Mouse (Mus musculus) liver, embryonic 11.5 days (tissue): ENCODE measurements around the gene Cpsf2. TPM values are rescaled to one million over a fixed set of nuclear protein-coding genes. Genes with fewer than 3 reads are reported as not detected.
"Not testable (repeated sequence)": the region's sequence is repeated elsewhere in the genome, so short reads cannot be mapped to it uniquely, and the experiment has no call there.

Experiments used
- ATAC-seq: fragments of 200-750 bp; cut with Nextera tagmentation; replicated peaks from 2 replicates; pipeline ENCODE4 v1.8.0; 2017; ENCODE audit warnings: moderate number of reproducible peaks, mild to moderate bottlenecking, moderate TSS enrichment, moderate library complexity; ENCODE audit not compliant: low FRiP score
- DNase-seq: peaks from one replicate; pipeline ENCODE4 v3.0.0-alpha.2; 2017; ENCODE audit warnings: low spot score
- H3K27ac ChIP-seq: fragments of 300-500 bp; sonication (generic); 2 replicates; pipeline ENCODE4 v1.5.1; 2014; ENCODE audit warnings: mild to moderate bottlenecking, low read depth, low read length, control low read depth
- H3K27me3 ChIP-seq: fragments of 300-500 bp; sonication (generic); replicated peaks from 2 replicates; pipeline ENCODE4 v1.6.1; 2014; ENCODE audit warnings: low read length, mixed read lengths; ENCODE audit not compliant: control insufficient read depth, insufficient read depth
- H3K36me3 ChIP-seq: fragments of 300-500 bp; sonication (generic); 2 replicates; pipeline ENCODE4 v1.6.1; 2014; ENCODE audit warnings: mild to moderate bottlenecking, low read length, moderate library complexity, mixed read lengths; ENCODE audit not compliant: control insufficient read depth, insufficient read depth
- H3K4me1 ChIP-seq: fragments of 300-500 bp; sonication (generic); replicated peaks from 2 replicates; pipeline ENCODE4 v1.6.1; 2014; ENCODE audit warnings: low read length, mixed read lengths; ENCODE audit not compliant: control insufficient read depth, insufficient read depth
- H3K4me2 ChIP-seq: fragments of 300-500 bp; sonication (generic); 2 replicates; pipeline ENCODE4 v1.6.1; 2014; ENCODE audit warnings: mild to moderate bottlenecking, control low read depth, moderate library complexity
- H3K4me3 ChIP-seq: fragments of 300-500 bp; sonication (generic); 2 replicates; pipeline ENCODE4 v1.5.1; 2014; ENCODE audit warnings: low read depth, low read length, control low read depth
- H3K9ac ChIP-seq: fragments of 300-500 bp; sonication (generic); 2 replicates; pipeline ENCODE4 v1.6.1; 2014; ENCODE audit warnings: low read depth, low read length, control low read depth
- H3K9me3 ChIP-seq: fragments of 300-500 bp; sonication (generic); 2 replicates; pipeline ENCODE4 v1.6.1; 2016; ENCODE audit warnings: low read length, inconsistent platforms, mixed read lengths; ENCODE audit not compliant: control insufficient read depth
- WGBS: fragments of 180-500 bp; shearing (Covaris S2); extraction: QIAGEN DNeasy Blood & Tissue Kit; methylation state at CpG from one replicate; pipeline ENCODE4 v1.1.7; 2014; 5-methylcytosine and 5-hydroxymethylcytosine counted together
- polyA plus RNA-seq: library from polyadenylated mRNA; unstranded; fragments of >200 nt; fragmentation: Nextera tagmentation; extraction: Ambion mirVana; gene quantifications from 2 replicates; pipeline ENCODE4 v1.2.1, GENCODE M21; 2014

Gene Cpsf2
- polyA plus RNA-seq, 1 experiment from 2014 or later: 46.9 TPM

DNA sequence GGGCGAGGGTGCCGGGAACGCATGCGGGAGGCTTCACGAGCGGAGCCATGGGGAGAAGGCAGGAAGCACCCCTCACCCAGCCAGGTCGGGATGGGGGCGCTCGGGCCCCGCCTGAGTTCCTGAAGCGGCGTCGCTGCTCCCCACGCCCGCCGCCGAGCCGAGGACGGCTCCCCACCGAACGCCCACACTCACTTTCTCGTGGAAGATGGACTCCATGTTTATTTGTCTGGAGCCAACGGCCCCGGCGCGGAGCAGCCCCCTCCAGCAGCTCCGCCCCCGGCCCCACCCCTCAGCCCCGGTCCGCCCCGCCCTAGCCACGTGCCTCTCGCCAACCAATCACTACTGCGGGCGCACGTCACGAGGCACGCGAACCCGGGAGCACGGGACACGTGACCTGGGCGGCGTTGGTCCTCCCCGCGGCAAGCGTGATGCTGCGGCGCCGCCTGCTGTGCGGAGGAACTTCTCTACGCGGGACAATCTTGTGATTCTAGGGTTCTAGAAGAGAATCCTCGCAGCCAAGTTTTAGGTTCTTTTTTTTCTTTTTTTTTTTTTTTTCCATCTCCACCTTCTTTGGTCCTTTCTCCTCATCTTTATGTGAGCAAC lies 17.7 kb upstream of the Cpsf2 start, which contains the start of gene Atxn3:
Atxn3 (minus strand) TSS at position 305 of the 603 bp plus-strand sequence.
- Histone ChIP-seq H3K27ac (peak within 1 kb of the TSS; percentile 75; the same call in 1 of the 2 replicates), H3K9ac (peak within 1 kb of the TSS; percentile 93), H3K4me3 (peak within 1 kb of the TSS; percentile 88), H3K9me3 (no peaks in the 10 kb centered on the region), H3K36me3 (no peaks in the 10 kb centered on the region), H3K4me1 (no peaks in the 10 kb centered on the region), H3K4me2 (peak within 1 kb of the TSS; percentile 76), H3K27me3 (no peaks in the 10 kb centered on the region)
- ATAC-seq (peak; percentile 98), DNase-seq (peak; percentile 95)
- under 1% methylated on average over 54 of the region's 54 CpGs for WGBS

- Histone ChIP-seq H3K27ac (no peak overlapping the region), H3K9ac (peak overlapping the region; percentile 15; the same call in 1 of the 2 replicates)
- ATAC-seq: no peak
Measured at GRCm38 (mm10) chr12:101958556-101958955, 17.2 kb upstream of the Cpsf2 start.

GRCm38 (mm10) chr12:101958960-101959780 lies 16.6 kb upstream of the Cpsf2 start:
- not testable (repeated sequence) for H3K9me3 ChIP-seq, ATAC-seq, H3K4me1 ChIP-seq, DNase-seq, H3K27ac ChIP-seq, H3K36me3 ChIP-seq, H3K27me3 ChIP-seq
- Histone ChIP-seq H3K4me2 (peak overlapping the region; percentile 44), H3K4me3 (peak overlapping the region; percentile 88), H3K9ac (peak overlapping the region; percentile 15; the same call in 1 of the 2 replicates)
- WGBS: 90% methylated on average over 5 of the region's 5 CpGs

More at GRCm38 (mm10) chr12:101958556-101958955, 17.2 kb upstream of the Cpsf2 start:
- H3K4me3 ChIP-seq: peak overlapping the region; percentile 88
- WGBS: 42% methylated on average over 9 of the region's 9 CpGs
- no peaks in the 10 kb centered on the region for H3K9me3 ChIP-seq
- no peaks in the 10 kb centered on the region for H3K36me3 ChIP-seq
- H3K4me1 ChIP-seq: no peaks in the 10 kb centered on the region
- H3K27me3 ChIP-seq: no peaks in the 10 kb centered on the region
- peak overlapping the region; percentile 44 for H3K4me2 ChIP-seq
- no peak for DNase-seq

DNA sequence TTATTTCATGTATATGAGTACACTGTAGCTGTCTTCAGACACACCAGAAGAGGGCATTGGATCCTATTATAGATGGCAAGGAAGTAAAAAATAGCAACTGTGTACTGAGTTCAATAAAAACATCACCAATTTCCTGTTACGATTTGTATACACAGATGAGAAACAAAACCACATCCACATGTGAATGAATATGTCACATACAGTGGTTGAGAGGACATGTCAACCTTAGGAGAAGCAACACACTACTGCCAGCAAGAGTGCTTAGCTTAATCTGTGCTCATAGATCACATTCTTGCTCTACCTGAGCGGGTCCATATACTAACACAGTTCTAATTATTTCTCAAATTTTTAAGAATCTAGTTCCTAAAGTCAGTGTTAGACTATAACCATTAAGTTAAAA lies 4.5 kb upstream of the Cpsf2 start:
- Histone ChIP-seq H3K4me1 (peaks cover 2% of the 10 kb centered on the region; the same call in 1 of the 2 replicates), H3K27me3 (no peaks in the 10 kb centered on the region), H3K4me3 (no peak overlapping the region), H3K9ac (no peak overlapping the region), H3K4me2 (no peak overlapping the region), H3K36me3 (peaks cover 3% of the 10 kb centered on the region; the same call in 1 of the 2 replicates), H3K9me3 (no peaks in the 10 kb centered on the region), H3K27ac (no peak overlapping the region)
- ATAC-seq (no peak), DNase-seq (no peak)
- WGBS: 88% methylated on average over 2 of the region's 2 CpGs

- Histone ChIP-seq H3K27me3 (no peaks in the 10 kb centered on the region), H3K9me3 (no peaks in the 10 kb centered on the region), H3K4me2 (no peak overlapping the region), H3K4me1 (peaks cover 7% of the 10 kb centered on the region), H3K9ac (no peak overlapping the region), H3K27ac (no peak overlapping the region), H3K36me3 (peaks cover 3% of the 10 kb centered on the region; the same call in 1 of the 2 replicates), H3K4me3 (no peak overlapping the region)
- WGBS: 89% methylated on average over 3 of the region's 3 CpGs
- no peak for ATAC-seq
- DNase-seq: no peak
Measured at GRCm38 (mm10) chr12:101972230-101972629, 3.6 kb upstream of the Cpsf2 start.

DNA sequence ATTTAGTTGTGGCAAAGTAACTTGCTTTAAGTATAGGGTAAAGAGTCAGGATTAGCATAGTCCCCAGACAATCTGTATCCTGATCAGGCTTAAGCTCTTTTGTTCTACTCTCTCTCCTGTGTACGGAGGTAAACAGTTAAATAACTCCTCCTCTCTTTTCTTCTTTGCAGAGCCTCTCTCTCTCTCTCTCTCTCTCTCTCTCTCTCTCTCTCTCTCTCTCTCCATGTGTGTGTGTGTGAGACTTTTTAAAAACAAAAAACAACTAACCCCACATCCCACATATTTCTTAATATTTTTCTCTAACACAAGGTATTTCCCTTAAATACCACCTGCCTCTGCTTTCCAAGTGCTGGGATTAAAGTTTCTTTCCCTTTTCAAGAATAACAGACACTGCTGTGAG lies 1.2 kb upstream of the Cpsf2 start:
- H3K4me1 ChIP-seq: peaks cover 22% of the 10 kb centered on the region
- peak overlapping the region; percentile 68 for H3K4me2 ChIP-seq
- peak overlapping the region; percentile 91 for H3K9ac ChIP-seq
- H3K27ac ChIP-seq: peak overlapping the region; percentile 86
- ATAC-seq: no peak
- H3K4me3 ChIP-seq: peak overlapping the region; percentile 89
- 27% methylated on average over 1 of the region's 1 CpGs for WGBS
- no peaks in the 10 kb centered on the region for H3K27me3 ChIP-seq
- H3K36me3 ChIP-seq: no peaks in the 10 kb centered on the region
- no peaks in the 10 kb centered on the region for H3K9me3 ChIP-seq
- no peak for DNase-seq

DNA sequence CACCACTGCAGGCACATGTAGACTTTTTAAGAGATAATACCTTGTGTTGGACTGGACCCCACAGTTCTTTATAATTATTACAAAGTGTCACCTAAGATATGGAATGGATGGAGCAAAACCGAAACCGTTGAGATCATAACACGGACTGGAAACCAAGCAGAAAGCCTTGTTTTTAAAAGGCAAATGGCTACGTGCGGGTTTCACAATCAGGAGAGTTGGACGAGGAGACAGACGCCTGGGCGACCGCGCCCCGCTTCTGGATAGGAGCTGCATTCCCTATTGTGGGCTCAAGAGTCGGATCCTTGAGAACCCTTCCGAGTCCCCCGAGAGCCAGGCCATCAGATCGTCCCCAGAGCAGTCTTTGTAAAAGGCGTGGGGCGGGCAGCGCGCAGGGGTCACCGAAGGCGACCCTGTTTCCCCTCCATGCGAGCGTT lies 604 bp upstream of the Cpsf2 start:
- H3K4me2 ChIP-seq: peak overlapping the region; percentile 68
- whole genome bisulfite sequencing: 0% methylated on average over 23 of the region's 23 CpGs
- no peaks in the 10 kb centered on the region for H3K36me3 ChIP-seq
- ATAC-seq: peak; percentile 44
- H3K4me1 ChIP-seq: peaks cover 27% of the 10 kb centered on the region
- no peaks in the 10 kb centered on the region for H3K9me3 ChIP-seq
- peak overlapping the region; percentile 89 for H3K4me3 ChIP-seq
- H3K27me3 ChIP-seq: no peaks in the 10 kb centered on the region
- DNase-seq: no peak
- H3K9ac ChIP-seq: peak overlapping the region; percentile 91
- H3K27ac ChIP-seq: peak overlapping the region; percentile 86

- peaks cover 30% of the 10 kb centered on the region for H3K4me1 ChIP-seq
- H3K36me3 ChIP-seq: 0 out of 2 replicates have a peak, but pooled peaks cover under 1% of the 10 kb centered on the region
- no peak for ATAC-seq
- 18% methylated on average over 13 of the region's 13 CpGs for WGBS
- DNase-seq: no peak
- peak overlapping the region; percentile 86 for H3K27ac ChIP-seq
- H3K9ac ChIP-seq: peak overlapping the region; percentile 91
- H3K4me2 ChIP-seq: peak overlapping the region; percentile 68
- H3K4me3 ChIP-seq: peak overlapping the region; percentile 89
- H3K9me3 ChIP-seq: no peaks in the 10 kb centered on the region
- no peaks in the 10 kb centered on the region for H3K27me3 ChIP-seq
Measured at GRCm38 (mm10) chr12:101976651-101977403, 1.0 kb downstream of the Cpsf2 start.
